Mouse (Mus musculus): Measurements from ENCODE around the gene Hist1h2ak.
A peak's percentile ranks its signal among the peaks of the same experiment; 100 is the strongest.

Hist1h2ak gene

DNA sequence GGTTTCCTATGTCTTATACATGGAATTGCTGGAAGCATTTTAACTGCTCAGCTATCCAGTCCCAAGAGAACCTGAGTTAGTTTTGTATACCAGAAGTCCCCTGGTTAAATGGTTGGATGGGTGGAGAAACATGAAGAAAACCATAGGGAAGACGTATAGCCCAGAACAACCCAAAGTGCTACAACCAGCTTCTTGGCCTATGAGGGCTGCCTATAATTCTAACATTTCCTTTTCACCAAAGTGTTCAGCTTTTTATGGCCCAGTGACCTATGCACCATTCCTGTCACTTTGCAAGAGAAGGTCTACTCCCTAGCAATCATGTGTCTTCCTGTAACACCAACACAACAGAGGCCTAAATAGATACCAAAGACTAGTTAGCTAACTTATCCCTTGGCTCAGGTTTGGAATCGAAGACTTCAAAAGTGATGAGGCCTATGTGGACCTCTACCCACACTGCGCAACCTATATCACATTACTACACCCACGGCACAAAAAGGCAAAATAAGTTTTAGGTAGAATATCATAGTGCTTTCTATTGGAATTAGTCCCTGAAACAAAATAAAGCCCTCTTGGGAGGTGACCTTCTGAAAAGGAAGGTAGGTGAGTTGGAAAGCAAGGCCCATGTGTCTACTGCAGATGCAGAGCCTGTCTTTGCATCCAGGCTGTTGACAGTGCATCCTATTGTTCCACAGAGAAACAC is 35.1 kb downstream of the Hist1h2ak start:
- no peak for DNase-seq

GRCm38 (mm10) chr13:21717397-21718357 is 36.0 kb downstream of the Hist1h2ak start, which contains the start of gene Hist1h3h:
Gene Hist1h3h (plus strand): TSS chr13:21717659.
- peak; percentile 64 to 71 for DNase-seq

DNA sequence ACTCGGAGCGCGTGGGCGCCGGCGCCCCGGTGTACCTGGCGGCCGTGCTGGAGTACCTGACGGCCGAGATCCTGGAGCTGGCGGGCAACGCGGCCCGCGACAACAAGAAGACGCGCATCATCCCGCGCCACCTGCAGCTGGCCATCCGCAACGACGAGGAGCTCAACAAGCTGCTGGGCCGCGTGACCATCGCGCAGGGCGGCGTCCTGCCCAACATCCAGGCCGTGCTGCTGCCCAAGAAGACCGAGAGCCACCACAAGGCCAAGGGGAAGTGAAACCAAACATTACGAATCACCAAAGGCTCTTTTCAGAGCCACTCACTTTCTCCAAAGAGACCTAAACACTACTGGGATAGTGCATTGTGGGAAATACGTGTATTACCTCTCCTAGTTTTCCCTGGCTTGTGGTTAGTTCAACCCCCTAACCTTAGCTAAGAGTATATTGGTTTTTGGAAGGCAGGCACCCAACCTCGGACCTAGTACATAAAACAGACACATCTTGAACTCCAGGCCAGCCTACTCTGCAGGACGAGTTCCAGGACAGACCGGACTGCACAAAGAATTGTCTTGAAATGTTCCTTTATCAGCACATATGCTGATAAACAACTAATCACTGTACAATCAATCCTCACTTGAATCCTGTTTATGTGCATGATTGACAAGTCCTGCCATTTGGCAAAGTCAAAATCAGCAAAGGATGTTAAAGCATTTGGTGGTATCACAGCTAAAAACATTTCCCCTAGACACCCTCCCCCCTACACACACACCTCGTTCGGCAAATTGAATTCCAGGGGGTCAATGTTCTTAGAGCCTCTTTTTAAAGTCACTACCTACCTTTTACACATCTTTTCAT is 36.9 kb downstream of the Hist1h2ak start:
- DNase-seq = peak in 1 of 2 experiments; percentile 14

- peak; percentile 56 to 66 for DNase-seq
Observed at GRCm38 (mm10) chr13:21715864-21716539, 37.6 kb downstream of the Hist1h2ak start, which contains the start of the genes Hist1h2bl and Hist1h2ai. Gene Hist1h2bl (minus strand): TSS chr13:21716143. Gene Hist1h2ai (plus strand): TSS chr13:21716422.

DNA sequence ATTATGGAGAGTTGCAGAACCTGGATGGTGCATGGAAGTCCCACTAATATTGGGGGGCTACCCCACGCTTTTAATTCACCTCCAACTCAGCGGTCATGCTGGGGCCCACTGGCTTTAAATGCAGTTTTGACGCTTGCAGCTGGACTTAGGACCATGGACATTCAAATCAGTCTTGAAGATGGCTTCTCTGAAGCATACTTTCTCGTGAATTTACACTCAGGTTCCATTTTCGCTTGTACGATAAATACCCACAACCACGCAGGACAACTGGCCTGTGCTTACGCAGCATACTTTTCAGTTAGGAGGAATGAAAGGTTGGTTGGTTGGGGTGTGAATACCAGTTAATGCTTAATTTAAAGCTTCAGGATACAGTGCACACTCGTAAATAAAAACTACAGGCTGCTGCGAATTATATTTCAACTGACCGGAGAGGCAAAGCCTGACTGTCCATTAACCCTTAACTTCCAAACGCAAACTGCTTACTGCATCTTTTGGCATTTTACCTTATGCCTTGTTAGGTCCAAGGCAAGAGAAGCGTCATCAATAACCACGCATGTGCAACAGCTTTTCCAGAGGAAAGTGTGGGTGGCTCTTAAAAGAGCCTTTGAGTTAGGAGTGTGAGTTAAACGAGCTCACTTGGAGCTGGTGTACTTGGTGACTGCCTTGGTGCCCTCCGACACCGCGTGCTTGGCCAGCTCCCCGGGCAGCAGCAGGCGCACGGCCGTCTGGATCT is 38.3 kb downstream of the Hist1h2ak start:
- no peak for DNase-seq

DNA sequence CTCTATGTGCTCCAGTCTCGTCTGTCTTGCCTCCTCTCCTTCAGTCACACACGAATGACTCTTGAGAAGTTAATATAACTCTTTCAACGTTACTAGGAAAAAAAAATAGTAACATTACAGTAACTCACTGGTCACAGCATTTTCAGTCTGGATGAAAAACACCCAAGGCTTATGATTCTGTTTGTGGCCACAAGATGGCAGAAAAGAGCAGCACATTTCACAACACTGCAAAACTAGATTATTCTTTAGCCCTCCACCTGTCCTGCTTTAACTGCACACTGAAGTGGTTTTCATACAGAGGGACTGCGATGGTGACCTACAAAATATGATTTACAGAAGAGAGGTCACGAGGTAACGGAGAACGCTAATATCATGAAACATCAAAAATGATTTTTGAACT is 38.9 kb downstream of the Hist1h2ak start:
- DNase-seq = peak in 1 of 2 experiments; percentile 55

DNA sequence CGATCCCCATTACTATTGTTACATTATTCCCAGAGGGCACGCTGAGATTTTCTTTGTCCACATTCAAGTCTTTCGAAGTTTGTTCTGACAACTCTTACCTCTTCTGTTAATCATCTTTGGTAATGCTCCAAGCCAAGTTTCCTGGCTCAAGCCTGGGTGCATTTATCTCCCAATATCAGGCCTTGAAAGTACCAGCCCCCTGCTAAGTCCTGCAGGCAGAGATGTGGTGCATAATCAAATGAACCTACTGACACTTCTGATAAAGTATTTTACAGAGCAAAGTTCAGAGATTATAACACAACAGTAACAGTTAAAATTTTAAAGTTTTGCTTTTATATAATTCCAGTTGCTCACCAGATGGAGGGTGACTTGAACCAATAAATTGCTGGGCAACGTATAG is 41.9 kb downstream of the Hist1h2ak start:
- DNase-seq = no peak

DNA sequence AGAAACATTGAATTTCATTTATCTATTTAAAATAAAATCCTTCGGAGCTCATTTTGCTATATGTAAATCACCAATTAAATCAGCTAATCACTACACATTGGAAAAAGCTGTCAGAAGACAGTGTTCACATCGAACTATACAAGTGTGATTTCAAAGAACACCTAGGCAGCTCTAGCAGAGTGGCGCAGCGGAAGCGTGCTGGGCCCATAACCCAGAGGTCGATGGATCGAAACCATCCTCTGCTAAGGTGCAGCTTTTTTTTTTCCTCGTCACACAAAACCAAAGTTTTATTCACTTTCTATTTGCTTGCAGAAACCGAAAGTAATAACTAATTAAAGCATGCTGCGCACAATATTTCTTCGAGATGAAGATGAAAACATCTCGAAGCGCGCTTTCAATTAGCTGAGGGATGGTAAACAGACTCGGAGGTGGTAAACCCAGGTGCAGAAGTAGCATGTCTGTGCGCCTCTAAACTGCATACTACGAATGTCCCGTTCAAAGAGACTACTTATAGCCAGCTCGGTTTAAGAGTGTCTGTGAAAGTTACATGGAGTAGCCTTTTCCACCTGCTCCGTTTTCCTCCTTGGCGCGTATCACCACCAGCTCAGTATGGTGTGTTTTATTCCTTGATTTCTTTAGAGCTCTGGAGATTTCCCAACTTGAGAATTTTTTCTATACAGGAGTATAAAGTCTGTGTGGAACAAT is 42.7 kb downstream of the Hist1h2ak start:
- DNase-seq = peak; percentile 64 to 78

DNA sequence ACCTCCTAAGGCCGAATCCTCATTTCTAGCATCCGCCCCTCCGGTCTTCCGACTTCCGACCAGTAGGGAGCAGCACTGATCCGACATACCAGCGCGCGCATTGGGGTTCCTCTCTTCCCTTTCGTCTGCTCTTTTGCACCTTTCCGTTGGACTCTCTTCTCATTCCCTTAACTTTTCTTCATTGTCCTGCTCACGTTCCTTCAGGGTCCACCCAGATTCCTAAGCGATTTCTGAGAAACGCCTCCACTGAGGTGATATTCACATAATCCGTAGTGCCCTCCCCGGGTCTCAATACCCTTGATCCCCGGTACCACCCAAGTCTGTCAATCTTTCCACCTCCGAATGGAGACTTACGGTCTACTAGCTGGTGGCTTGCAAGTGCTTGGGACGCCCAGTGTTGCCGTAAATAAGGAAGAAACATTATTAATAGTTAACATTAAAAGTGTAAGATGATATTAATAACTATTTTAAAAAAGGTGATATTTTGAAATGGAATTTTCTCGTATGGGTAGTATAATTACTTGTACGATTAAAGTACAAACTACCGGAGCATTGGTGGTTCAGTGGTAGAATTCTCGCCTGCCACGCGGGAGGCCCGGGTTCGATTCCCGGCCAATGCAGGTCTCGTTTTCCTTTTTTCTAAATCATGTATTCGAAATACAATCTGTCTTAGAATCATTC is 43.5 kb downstream of the Hist1h2ak start:
- peak; percentile 75 to 88 for DNase-seq

DNA sequence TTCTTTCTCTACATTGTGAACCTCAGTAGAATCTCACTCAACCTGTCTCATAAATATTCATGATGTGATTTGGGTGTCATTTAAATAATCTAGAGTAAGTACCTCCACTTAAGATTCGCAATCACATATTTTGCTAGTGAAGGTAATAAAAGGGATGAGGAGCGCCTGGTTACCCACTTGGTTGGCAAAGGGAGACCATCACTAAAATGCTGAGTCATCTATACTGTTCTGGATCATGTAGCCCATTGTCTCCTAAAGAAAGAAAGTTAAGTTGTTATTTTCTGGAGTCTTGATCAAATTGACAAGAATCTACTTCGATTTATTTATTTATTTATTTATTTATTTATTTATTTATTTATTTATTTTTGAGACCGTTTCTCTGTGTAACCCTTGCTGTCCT is 47.0 kb downstream of the Hist1h2ak start:
- no peak for DNase-seq
